Mouse (Mus musculus): ENCODE data around the gene Man2a2.

The Man2a2 gene

GRCm38 (mm10) chr7:80371041-80371751, at the start of gene Man2a2:
Gene Man2a2 (minus strand): TSS chr7:80371375.
- peak; percentile 62 for DNase-seq

GRCm38 (mm10) chr7:80420586-80420985, 49.4 kb upstream of the Man2a2 start:
- DNase-seq: peak; percentile 32

GRCm38 (mm10) chr7:80419278-80419677, 48.1 kb upstream of the Man2a2 start:
- DNase-seq: no peak

GRCm38 (mm10) chr7:80418036-80418435, 46.9 kb upstream of the Man2a2 start:
- no peak for DNase-seq

GRCm38 (mm10) chr7:80417601-80418000, 46.4 kb upstream of the Man2a2 start:
- no peak for DNase-seq

- DNase-seq: no peak
Observed at GRCm38 (mm10) chr7:80416969-80417368, 45.8 kb upstream of the Man2a2 start.

- no peak for DNase-seq
Observed at GRCm38 (mm10) chr7:80414303-80414855, 43.2 kb upstream of the Man2a2 start.

- DNase-seq: no peak
Observed at GRCm38 (mm10) chr7:80413512-80414302, 42.5 kb upstream of the Man2a2 start.

GRCm38 (mm10) chr7:80412781-80413180, 41.6 kb upstream of the Man2a2 start:
- no peak for DNase-seq

- DNase-seq: no peak
Observed at GRCm38 (mm10) chr7:80412279-80412678, 41.1 kb upstream of the Man2a2 start.

GRCm38 (mm10) chr7:80410380-80410779, 39.2 kb upstream of the Man2a2 start:
- DNase-seq: no peak

GRCm38 (mm10) chr7:80407712-80408111, 36.5 kb upstream of the Man2a2 start:
- DNase-seq: no peak

GRCm38 (mm10) chr7:80406186-80406585, 35.0 kb upstream of the Man2a2 start:
- no peak for DNase-seq

- no peak for DNase-seq
Observed at GRCm38 (mm10) chr7:80405188-80405695, 34.1 kb upstream of the Man2a2 start, which contains the start of gene Furin. Gene Furin (minus strand): TSS chr7:80405436.

GRCm38 (mm10) chr7:80404101-80404894, 33.1 kb upstream of the Man2a2 start:
- no peak for DNase-seq

GRCm38 (mm10) chr7:80403551-80403950, 32.4 kb upstream of the Man2a2 start:
- peak; percentile 81 for DNase-seq

GRCm38 (mm10) chr7:80402651-80403321, 31.6 kb upstream of the Man2a2 start:
- peak; percentile 71 for DNase-seq

- peak; percentile 83 for DNase-seq
Observed at GRCm38 (mm10) chr7:80401860-80402641, 30.9 kb upstream of the Man2a2 start.

GRCm38 (mm10) chr7:80401041-80401859, 30.1 kb upstream of the Man2a2 start:
- DNase-seq: peak; percentile 36

GRCm38 (mm10) chr7:80400571-80400970, 29.4 kb upstream of the Man2a2 start:
- peak; percentile 84 for DNase-seq
